Mouse (Mus musculus) cerebellum, adult 8-10 months (tissue): Measurements from ENCODE around the gene Tac2.

Experiments
- DNase-seq: peaks from one replicate; pipeline ENCODE4 v3.0.0; 2022

Gene Tac2

GRCm38 (mm10) chr10:127728437-127728836, 4.2 kb downstream of the Tac2 start:
- no peak for DNase-seq

- no peak for DNase-seq
These were observed 6.1 kb downstream of the Tac2 start for GRCm38 (mm10) chr10:127730285-127730932.

GRCm38 (mm10) chr10:127730933-127731310, 6.6 kb downstream of the Tac2 start:
- no peak for DNase-seq

- DNase-seq = no peak
These were observed 7.1 kb downstream of the Tac2 start for GRCm38 (mm10) chr10:127731397-127731796.

- no peak for DNase-seq
These were observed 10.2 kb downstream of the Tac2 start for GRCm38 (mm10) chr10:127734434-127734833.

GRCm38 (mm10) chr10:127736266-127736665, 12.0 kb downstream of the Tac2 start:
- no peak for DNase-seq

- DNase-seq = no peak
These were observed 12.6 kb downstream of the Tac2 start for GRCm38 (mm10) chr10:127736916-127737315.

GRCm38 (mm10) chr10:127737552-127737951, 13.3 kb downstream of the Tac2 start:
- DNase-seq = no peak

- DNase-seq = peak; percentile 28
These were observed 14.0 kb downstream of the Tac2 start for GRCm38 (mm10) chr10:127738151-127738882.

GRCm38 (mm10) chr10:127739083-127739660, 14.9 kb downstream of the Tac2 start, which contains the start of gene Zbtb39:
Zbtb39 (plus strand) TSS chr10:127739538.
- peak; percentile 67 for DNase-seq

- no peak for DNase-seq
These were observed 15.4 kb downstream of the Tac2 start for GRCm38 (mm10) chr10:127739661-127740161.

- peak; percentile 27 for DNase-seq
These were observed 20.4 kb downstream of the Tac2 start for GRCm38 (mm10) chr10:127744661-127745060.

- no peak for DNase-seq
These were observed 21.6 kb downstream of the Tac2 start for GRCm38 (mm10) chr10:127745886-127746285.

GRCm38 (mm10) chr10:127747254-127747653, 23.0 kb downstream of the Tac2 start:
- no peak for DNase-seq

- no peak for DNase-seq
These were observed 24.8 kb downstream of the Tac2 start for GRCm38 (mm10) chr10:127748847-127749612.

- no peak for DNase-seq
These were observed 26.0 kb downstream of the Tac2 start for GRCm38 (mm10) chr10:127750136-127750777.

- no peak for DNase-seq
These were observed 27.3 kb downstream of the Tac2 start, which contains the start of gene Gpr182 for GRCm38 (mm10) chr10:127751548-127751947. Gpr182 (minus strand) TSS chr10:127751732.

- no peak for DNase-seq
These were observed 30.4 kb downstream of the Tac2 start for GRCm38 (mm10) chr10:127754566-127755166.

- DNase-seq = no peak
These were observed 31.0 kb downstream of the Tac2 start for GRCm38 (mm10) chr10:127755246-127755645.

GRCm38 (mm10) chr10:127755770-127756468, 31.6 kb downstream of the Tac2 start:
- DNase-seq = no peak
